Comparison of ENCODE assay signal across 7 mouse cellular contexts in genomic region chr6:31549361-31550051, GRCm38 (mm10). TPM values are rescaled to one million over a fixed set of nuclear protein-coding genes. Genes with fewer than 3 reads are reported as not detected.
A peak's percentile ranks its signal among the peaks of the same experiment; 100 is the strongest.
DNase-seq lines count a peak whose midpoint lies in the region; ATAC-seq lines count a peak whose summit lies in the region.

No protein-coding gene starts in this region.

- H3K27ac ChIP-seq in heart, embryonic 16.5 days (ENCODE audit: low read length) = peak overlapping the region; percentile 59

- no peak overlapping the region; the same call in 1 of the 2 replicates for H3K9ac ChIP-seq in heart, embryonic 16.5 days (ENCODE audit: low read length)

- no peaks in the 10 kb centered on the region for H3K9me3 ChIP-seq in heart, embryonic 16.5 days (replicated peaks; ENCODE audit: control insufficient read depth, low read length)

- peaks cover 21% of the 10 kb centered on the region for H3K4me1 ChIP-seq in heart, embryonic 16.5 days (ENCODE audit: control insufficient read depth, insufficient read depth, low read length)

- H3K4me2 ChIP-seq in heart, embryonic 16.5 days (ENCODE audit: low read depth, low read length) = no peak overlapping the region

- DNase-seq in adipocyte (ENCODE audit: low spot score) = peak; percentile 76
- peak; percentile 21 to 54 for DNase-seq in adrenal gland, postnatal 4 days (ENCODE audit: low spot score in 2 of 2)
- peak; percentile 78 to 81 for DNase-seq in kidney, postnatal 36 days
- DNase-seq in retina, postnatal 1 day = peak; percentile 70
- DNase-seq in frontal cortex, postnatal 36 days (ENCODE audit: low spot score in 2 of 2) = no peak
- no peak for DNase-seq in spleen, postnatal 14 days (ENCODE audit: low spot score in 2 of 2)

- peak; percentile 92 for ATAC-seq in heart, embryonic 16.5 days (replicated peaks; ENCODE audit: extremely low read depth, insufficient read depth, low FRiP score)

- WGBS in heart, embryonic 16.5 days = 24% methylated on average over 5 of the region's 5 CpGs

- no peaks in the 10 kb centered on the region for H3K27me3 ChIP-seq in heart, embryonic 16.5 days (ENCODE audit: control insufficient read depth, insufficient read depth, low read length)

- H3K36me3 ChIP-seq in heart, embryonic 16.5 days (ENCODE audit: control insufficient read depth, insufficient read depth) = no peaks in the 10 kb centered on the region

- H3K4me3 ChIP-seq in heart, embryonic 16.5 days (ENCODE audit: low read length) = no peak overlapping the region

RNA-seq across cellular contexts. Expression of gene Podxl, which starts 14.3 kb away (rescaled TPM):
- total RNA-seq in adrenal gland, postnatal 4 days (2021) = 10 to 100 TPM; 51.6 to 82.9 TPM
- 16.9 and 21.4 TPM in 2 replicates for polyA plus RNA-seq in heart, embryonic 16.5 days (2015; fragmentation: Nextera tagmentation; extraction: Ambion mirVana)

Comparison
In these comparisons a context has a peak if more than half of its experiments do, and no peak if none do; other contexts are left out.
1. DNase-seq: peak in adipocyte (single experiment), adrenal gland, postnatal 4 days (2 of 2), kidney, postnatal 36 days (2 of 2) and retina, postnatal 1 day (single experiment); none in frontal cortex, postnatal 36 days (0 of 2) and spleen, postnatal 14 days (0 of 2).